Mouse (Mus musculus): ENCODE data around the gene Slc5a1.

The Slc5a1 gene

DNA sequence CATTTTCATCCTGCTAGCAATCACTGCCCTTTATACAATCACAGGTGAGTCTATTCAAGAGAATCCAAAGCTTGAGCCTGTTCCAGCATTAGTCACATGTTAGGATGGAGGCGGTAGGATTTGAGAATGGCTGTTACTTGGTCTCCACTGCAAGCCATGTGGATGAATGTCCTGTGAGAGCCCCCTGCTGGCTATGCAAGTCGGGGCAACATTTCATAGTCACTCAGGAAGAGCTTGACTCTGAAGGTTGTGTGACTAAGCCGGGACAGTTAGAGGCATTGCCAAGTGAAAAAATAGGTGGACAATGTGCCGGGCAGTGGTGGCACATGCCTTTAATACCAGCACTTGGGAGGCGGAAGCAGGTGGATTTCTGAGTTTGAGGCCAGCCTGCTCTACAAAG is 40.0 kb downstream of the Slc5a1 start:
- in situ Hi-C loops (cut with MboI; ENCODE audit: low pct_unique_long_range_greater_than_20kb in 1 of 2, low sequenced_read_pairs in 2 of 2, unreplicated experiment in 1 of 2) = no loop called here

GRCm38 (mm10) chr5:33146837-33147236 is 42.8 kb downstream of the Slc5a1 start:
- in situ Hi-C loops (cut with MboI; ENCODE audit: low pct_unique_long_range_greater_than_20kb in 1 of 2, low sequenced_read_pairs in 2 of 2, unreplicated experiment in 1 of 2) = loop anchor here in 1 of 2 experiments (5.0 kb wide), 1 partner anchor 100 kb away; no protein-coding TSS in a partner anchor

GRCm38 (mm10) chr5:33147691-33148090 is 43.7 kb downstream of the Slc5a1 start:
- in situ Hi-C loops (cut with MboI; ENCODE audit: low pct_unique_long_range_greater_than_20kb in 1 of 2, low sequenced_read_pairs in 2 of 2, unreplicated experiment in 1 of 2) = loop anchor here in 1 of 2 experiments (5.0 kb wide), 1 partner anchor 100 kb away; no protein-coding TSS in a partner anchor

DNA sequence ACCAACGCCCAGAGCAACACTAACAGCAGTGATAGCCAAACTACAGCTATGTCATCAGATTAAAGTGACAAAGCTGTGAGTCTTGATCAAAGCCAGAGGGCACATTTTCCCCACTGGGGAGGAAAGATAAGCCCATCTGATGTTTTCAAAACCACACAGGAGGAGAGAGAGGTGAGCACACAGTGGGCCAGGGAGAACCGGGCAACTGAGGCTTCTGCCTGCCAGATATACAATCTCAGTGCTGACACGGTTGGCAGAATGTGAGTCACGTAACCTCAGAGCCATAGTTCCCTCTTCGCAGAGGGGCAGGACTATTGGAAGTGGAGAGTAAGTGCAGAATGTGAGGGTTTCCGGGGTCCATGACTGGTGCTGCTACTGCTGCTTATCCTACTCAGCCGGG is 89.5 kb downstream of the Slc5a1 start:
- in situ Hi-C loops (cut with MboI; ENCODE audit: low pct_unique_long_range_greater_than_20kb in 1 of 2, low sequenced_read_pairs in 2 of 2, unreplicated experiment in 1 of 2) = no loop called here

DNA sequence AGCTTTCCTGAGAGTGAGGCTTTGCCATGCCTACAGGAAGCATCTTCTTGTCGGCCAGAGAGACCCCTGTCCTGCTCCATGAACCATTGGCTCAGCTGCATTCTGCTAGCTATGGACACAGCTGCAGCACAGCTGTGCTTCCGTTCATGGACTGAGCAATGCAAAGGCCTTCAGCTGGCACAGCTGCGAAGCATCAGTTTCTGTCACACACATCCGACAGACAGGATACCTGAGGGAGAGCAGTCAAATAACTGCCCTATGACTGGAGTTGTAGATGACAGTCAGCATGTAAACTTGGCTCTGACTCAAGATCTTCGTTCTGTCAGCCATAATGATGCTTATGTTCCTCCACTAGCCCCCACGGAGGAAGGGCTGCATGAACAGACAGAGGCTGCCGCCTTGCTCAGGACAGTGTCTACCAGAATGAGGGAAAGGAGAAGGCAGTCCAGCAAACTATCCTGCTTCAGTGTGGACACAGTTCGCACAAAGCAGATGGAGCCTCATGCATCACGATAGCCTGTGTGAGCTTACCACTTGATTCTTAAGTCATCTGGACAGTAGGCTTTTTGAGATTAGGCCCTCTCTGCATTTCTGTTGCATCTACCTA is 91.3 kb downstream of the Slc5a1 start:
- in situ Hi-C loops (cut with MboI; ENCODE audit: low pct_unique_long_range_greater_than_20kb in 1 of 2, low sequenced_read_pairs in 2 of 2, unreplicated experiment in 1 of 2) = no loop called here

GRCm38 (mm10) chr5:33200071-33200470 is 96.1 kb downstream of the Slc5a1 start:
- in situ Hi-C loops (cut with MboI; ENCODE audit: low pct_unique_long_range_greater_than_20kb in 1 of 2, low sequenced_read_pairs in 2 of 2, unreplicated experiment in 1 of 2) = no loop called here

DNA sequence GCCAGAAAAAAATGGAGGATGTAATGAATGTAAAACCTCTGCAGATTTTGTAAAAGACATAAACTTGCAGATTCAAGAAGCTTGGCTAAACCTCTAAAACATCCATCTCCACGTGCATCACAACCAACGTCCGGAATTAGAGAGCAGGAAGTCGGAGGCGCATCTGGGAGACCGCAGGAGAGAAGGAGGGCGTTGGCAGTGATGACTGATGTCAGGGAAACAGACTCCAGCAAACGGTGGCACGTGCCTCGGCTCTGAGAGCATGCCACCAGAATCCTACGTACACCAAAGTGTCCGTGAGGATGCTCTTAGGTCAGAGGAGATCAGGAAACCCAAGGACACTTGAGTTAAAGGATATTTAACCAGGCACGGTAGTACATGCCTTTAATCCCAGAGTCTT is 97.7 kb downstream of the Slc5a1 start:
- in situ Hi-C loops (cut with MboI; ENCODE audit: low pct_unique_long_range_greater_than_20kb in 1 of 2, low sequenced_read_pairs in 2 of 2, unreplicated experiment in 1 of 2) = no loop called here

GRCm38 (mm10) chr5:33202516-33203170 is 98.6 kb downstream of the Slc5a1 start:
- in situ Hi-C loops (cut with MboI; ENCODE audit: low pct_unique_long_range_greater_than_20kb in 1 of 2, low sequenced_read_pairs in 2 of 2, unreplicated experiment in 1 of 2) = no loop called here

GRCm38 (mm10) chr5:33203171-33203565 is 99.1 kb downstream of the Slc5a1 start:
- in situ Hi-C loops (cut with MboI; ENCODE audit: low pct_unique_long_range_greater_than_20kb in 1 of 2, low sequenced_read_pairs in 2 of 2, unreplicated experiment in 1 of 2) = no loop called here

- in situ Hi-C loops (cut with MboI; ENCODE audit: low pct_unique_long_range_greater_than_20kb in 1 of 2, low sequenced_read_pairs in 2 of 2, unreplicated experiment in 1 of 2) = no loop called here
These were observed 99.7 kb downstream of the Slc5a1 start for GRCm38 (mm10) chr5:33203691-33204242.

GRCm38 (mm10) chr5:33204284-33204683 is 100.3 kb downstream of the Slc5a1 start:
- in situ Hi-C loops (cut with MboI; ENCODE audit: low pct_unique_long_range_greater_than_20kb in 1 of 2, low sequenced_read_pairs in 2 of 2, unreplicated experiment in 1 of 2) = no loop called here

DNA sequence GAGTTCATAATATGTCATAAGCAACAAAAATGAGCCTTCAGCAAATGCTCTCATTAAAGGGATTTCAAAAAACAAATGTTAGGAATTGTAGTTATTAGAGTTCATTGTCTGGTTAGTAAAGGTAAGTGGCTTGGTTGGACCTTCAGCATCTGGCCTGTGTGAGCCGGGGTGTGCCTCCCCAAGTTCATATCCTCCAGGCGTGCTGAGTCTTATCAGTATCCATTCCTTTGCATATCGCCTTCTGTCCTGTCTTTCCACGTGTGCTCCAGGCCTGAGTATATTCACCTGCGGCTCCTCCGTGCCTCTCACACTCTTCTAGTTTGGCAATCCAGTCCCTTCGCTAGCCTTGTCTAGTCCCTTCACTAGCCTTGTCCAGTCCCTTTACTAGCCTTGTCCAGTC is 102.3 kb downstream of the Slc5a1 start:
- in situ Hi-C loops (cut with MboI; ENCODE audit: low pct_unique_long_range_greater_than_20kb in 1 of 2, low sequenced_read_pairs in 2 of 2, unreplicated experiment in 1 of 2) = no loop called here

- in situ Hi-C loops (cut with MboI; ENCODE audit: low pct_unique_long_range_greater_than_20kb in 1 of 2, low sequenced_read_pairs in 2 of 2, unreplicated experiment in 1 of 2) = no loop called here
These were observed 103.1 kb downstream of the Slc5a1 start for GRCm38 (mm10) chr5:33207136-33207535.

GRCm38 (mm10) chr5:33208533-33209245 is 104.7 kb downstream of the Slc5a1 start:
- in situ Hi-C loops (cut with MboI; ENCODE audit: low pct_unique_long_range_greater_than_20kb in 1 of 2, low sequenced_read_pairs in 2 of 2, unreplicated experiment in 1 of 2) = no loop called here

- in situ Hi-C loops (cut with MboI; ENCODE audit: low pct_unique_long_range_greater_than_20kb in 1 of 2, low sequenced_read_pairs in 2 of 2, unreplicated experiment in 1 of 2) = no loop called here
These were observed 106.5 kb downstream of the Slc5a1 start for GRCm38 (mm10) chr5:33210515-33210914.

DNA sequence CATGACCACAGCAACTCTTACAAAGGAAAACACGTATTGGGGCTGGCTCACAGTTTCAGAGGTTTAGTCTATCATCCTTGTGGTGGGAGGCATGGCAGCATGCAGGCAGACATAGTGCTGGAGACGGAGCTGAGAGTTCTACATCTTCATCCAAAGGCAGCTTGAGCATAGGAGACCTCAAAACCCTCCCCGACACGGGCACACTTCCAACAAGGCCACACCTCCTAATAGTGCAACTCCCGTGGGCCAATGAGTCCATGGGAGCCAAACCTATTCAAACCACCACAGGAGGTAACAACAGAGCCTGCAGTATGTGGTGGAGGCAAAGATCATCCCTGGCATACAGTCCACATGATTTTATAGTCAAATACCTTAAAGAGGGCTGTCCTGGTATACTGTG is 107.2 kb downstream of the Slc5a1 start:
- in situ Hi-C loops (cut with MboI; ENCODE audit: low pct_unique_long_range_greater_than_20kb in 1 of 2, low sequenced_read_pairs in 2 of 2, unreplicated experiment in 1 of 2) = no loop called here

All from mouse embryonic stem cell (cell line).